Mouse (Mus musculus) heart, embryonic 14.5 days (tissue): ENCODE results near the gene Kirrel. TPM values are rescaled to one million over a fixed set of nuclear protein-coding genes. Genes with fewer than 3 reads are reported as not detected.

Experiments
- ATAC-seq: fragments of 200-750 bp; cut with Nextera tagmentation; 2 replicates; pipeline ENCODE4 v1.8.0; 2017; ENCODE audit warnings: low read depth, moderate TSS enrichment; ENCODE audit not compliant: insufficient number of reproducible peaks, insufficient read depth, low FRiP score
- H3K27ac ChIP-seq, 2 experiments: fragments of 200-500 bp in 1 of 2; fragments of 300-500 bp in 1 of 2; sonication (generic) in 1 of 2; replicated peaks in 1 of 2; 2 replicates each; pipeline ENCODE4 v1.5.1; 2012 to 2014; ENCODE audit warnings: low read depth in 2 of 2, low read length in 2 of 2, control low read depth in 1 of 2, mild to moderate bottlenecking in 1 of 2, mixed read lengths in 1 of 2; ENCODE audit not compliant: control insufficient read depth in 1 of 2, insufficient read depth in 1 of 2
- H3K27me3 ChIP-seq: fragments of 300-500 bp; sonication (generic); 2 replicates; pipeline ENCODE4 v1.6.1; 2014; ENCODE audit warnings: mild to moderate bottlenecking, low read length, control low read depth; ENCODE audit not compliant: control insufficient read depth, insufficient read depth
- H3K36me3 ChIP-seq: fragments of 300-500 bp; sonication (generic); 2 replicates; pipeline ENCODE4 v1.6.1; 2014; ENCODE audit warnings: mild to moderate bottlenecking, control low read depth, low read length, mixed read lengths; ENCODE audit not compliant: control insufficient read depth, insufficient read depth
- H3K4me1 ChIP-seq, 2 experiments: fragments of 200-500 bp in 1 of 2; fragments of 300-500 bp in 1 of 2; sonication (generic) in 1 of 2; 2 replicates each; pipeline ENCODE4 v1.6.1; 2012 to 2014; ENCODE audit warnings: low read length in 2 of 2, control low read depth in 1 of 2, mixed read lengths in 1 of 2; ENCODE audit not compliant: control insufficient read depth in 2 of 2, insufficient read depth in 2 of 2
- H3K4me2 ChIP-seq: fragments of 300-500 bp; sonication (generic); 2 replicates; pipeline ENCODE4 v1.6.1; 2014; ENCODE audit warnings: mild to moderate bottlenecking, low read length
- H3K4me3 ChIP-seq, 2 experiments: fragments of 200-500 bp in 1 of 2; fragments of 300-500 bp in 1 of 2; sonication (generic) in 1 of 2; 2 replicates each; pipeline ENCODE4 v1.5.1; 2012 to 2014; ENCODE audit warnings: low read length in 2 of 2, mild to moderate bottlenecking in 2 of 2, control low read depth in 1 of 2, low read depth in 1 of 2, moderate library complexity in 1 of 2; ENCODE audit not compliant: control insufficient read depth in 1 of 2, insufficient read depth in 1 of 2
- H3K9ac ChIP-seq: fragments of 300-500 bp; sonication (generic); 2 replicates; pipeline ENCODE4 v1.6.1; 2014; ENCODE audit warnings: mild to moderate bottlenecking, low read length
- H3K9me3 ChIP-seq: fragments of 300-500 bp; sonication (generic); 2 replicates; pipeline ENCODE4 v1.6.1; 2016; ENCODE audit warnings: low read length, control low read depth; ENCODE audit not compliant: control insufficient read depth
- WGBS: fragments of 180-500 bp; shearing (Covaris S2); extraction: QIAGEN DNeasy Blood & Tissue Kit; methylation state at CpG from one replicate; pipeline ENCODE4 v1.1.7; 2014; 5-methylcytosine and 5-hydroxymethylcytosine counted together
- polyA plus RNA-seq: library from polyadenylated mRNA; unstranded; fragments of >200 nt; fragmentation: Nextera tagmentation; extraction: Ambion mirVana; gene quantifications from 2 replicates; pipeline ENCODE4 v1.2.1, GENCODE M21; 2014

The Kirrel gene
- polyA plus RNA-seq, 1 experiment from 2014 or later: 7.3 TPM

DNA sequence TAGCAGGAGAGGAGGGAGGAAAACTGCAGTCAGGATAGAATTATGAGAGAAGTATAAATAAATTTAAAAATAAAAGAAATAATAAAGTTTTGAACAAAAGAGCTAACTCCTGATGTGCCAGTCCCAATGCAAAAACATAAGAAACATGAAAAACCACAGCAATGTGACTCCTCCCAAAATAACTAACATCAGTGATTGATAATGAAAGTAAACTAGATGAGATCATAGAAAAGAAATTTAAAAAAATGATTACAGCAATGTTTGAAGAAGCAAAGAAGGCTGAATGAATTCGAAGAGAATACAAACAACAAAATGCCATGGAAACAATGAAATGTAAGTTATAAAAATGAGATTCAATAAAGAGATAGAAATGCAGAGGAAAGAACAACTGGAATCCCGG is 132.8 kb downstream of the Kirrel start:
- no peak for ATAC-seq
- H3K9me3 ChIP-seq: no peaks in the 10 kb centered on the region
- no peak overlapping the region for H3K4me2 ChIP-seq
- H3K4me1 ChIP-seq: peaks cover 0 to 3% of the 10 kb centered on the region in 2 experiments; a peak in 1 of 4 replicates
- no peak overlapping the region for H3K4me3 ChIP-seq
- no peak overlapping the region for H3K27ac ChIP-seq
- H3K36me3 ChIP-seq: no peaks in the 10 kb centered on the region
- no peaks in the 10 kb centered on the region for H3K27me3 ChIP-seq
- 72% methylated on average over 2 of the region's 2 CpGs for WGBS
- no peak overlapping the region for H3K9ac ChIP-seq

DNA sequence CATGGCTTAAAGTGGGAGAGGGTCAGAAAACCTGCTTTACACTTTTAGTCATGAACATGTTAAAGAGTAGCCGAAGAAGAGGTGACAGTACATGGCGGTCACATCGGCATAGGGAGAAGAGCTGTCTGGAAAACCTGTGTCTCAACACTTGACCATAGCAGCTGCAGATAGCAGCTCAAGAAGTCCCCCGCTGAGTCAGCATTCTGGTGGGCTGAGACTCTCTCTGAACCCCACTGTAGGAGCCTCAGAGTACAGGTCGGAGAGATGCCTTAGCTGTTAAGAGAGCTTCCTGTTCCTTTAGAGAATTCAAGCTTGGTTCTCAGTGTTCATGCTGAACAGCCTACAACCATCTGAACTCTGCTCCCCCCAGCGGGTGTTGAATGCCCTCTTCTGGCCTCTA is 136.0 kb downstream of the Kirrel start:
- 73% methylated on average over 6 of the region's 6 CpGs for WGBS
- H3K27me3 ChIP-seq: no peaks in the 10 kb centered on the region
- ATAC-seq: no peak

DNA sequence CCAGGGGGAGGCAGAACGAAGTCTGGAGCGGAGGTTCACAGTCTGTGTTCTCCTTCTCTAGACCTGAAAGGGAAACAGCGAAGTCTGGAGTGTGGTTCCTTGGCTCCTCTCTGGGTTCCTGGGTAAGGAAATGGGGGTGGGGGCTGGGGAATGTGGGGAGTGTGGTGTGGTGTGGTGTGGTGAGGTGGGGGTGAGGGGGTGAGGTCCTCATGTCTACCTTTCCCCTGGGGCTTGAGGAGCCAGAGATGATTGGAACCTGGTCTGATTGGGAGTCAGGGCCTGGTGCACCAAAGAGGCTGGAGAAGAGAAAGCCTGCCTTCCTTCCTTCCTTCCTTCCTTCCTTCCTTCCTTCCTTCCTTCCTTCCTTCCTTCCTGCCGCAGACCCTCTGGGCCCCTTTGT is 140.5 kb downstream of the Kirrel start:
- Histone ChIP-seq H3K4me3 (no peak overlapping the region), H3K27ac (no peak overlapping the region), H3K9me3 (no peaks in the 10 kb centered on the region), H3K4me2 (no peak overlapping the region), H3K36me3 (no peaks in the 10 kb centered on the region), H3K9ac (no peak overlapping the region), H3K4me1 (no peaks in the 10 kb centered on the region), H3K27me3 (no peaks in the 10 kb centered on the region)
- 90% methylated on average over 4 of the region's 4 CpGs for WGBS
- ATAC-seq: no peak

More for the DNA sequence above, 136.0 kb downstream of the Kirrel start:
- no peak overlapping the region for H3K4me3 ChIP-seq
- no peaks in the 10 kb centered on the region for H3K4me1 ChIP-seq
- H3K27ac ChIP-seq: no peak overlapping the region
- H3K4me2 ChIP-seq: no peak overlapping the region
- no peaks in the 10 kb centered on the region for H3K36me3 ChIP-seq
- no peaks in the 10 kb centered on the region for H3K9me3 ChIP-seq
- H3K9ac ChIP-seq: no peak overlapping the region

DNA sequence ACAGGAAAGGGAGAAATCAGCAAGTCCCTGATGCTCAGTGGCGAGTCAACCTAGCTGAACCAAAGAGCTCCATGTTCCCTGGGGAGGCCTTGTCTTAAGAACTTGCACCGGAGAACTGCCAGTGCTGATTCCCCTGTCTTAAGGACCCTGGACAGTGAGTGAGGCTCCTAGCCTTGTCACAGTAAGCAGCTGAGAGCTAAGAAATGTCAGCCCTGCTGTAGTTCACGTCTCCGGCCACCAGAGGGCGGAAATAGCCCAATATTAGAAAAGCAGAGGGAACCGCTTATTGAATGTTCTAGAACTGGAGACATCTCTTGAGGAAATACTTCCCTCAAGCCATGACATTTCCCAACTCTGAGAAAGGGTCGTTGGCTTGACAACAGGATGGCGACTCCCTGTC is 141.2 kb downstream of the Kirrel start:
- Histone ChIP-seq H3K9ac (no peak overlapping the region), H3K4me1 (no peaks in the 10 kb centered on the region), H3K4me2 (no peak overlapping the region), H3K36me3 (no peaks in the 10 kb centered on the region), H3K4me3 (no peak overlapping the region), H3K27me3 (no peaks in the 10 kb centered on the region), H3K9me3 (no peaks in the 10 kb centered on the region), H3K27ac (no peak overlapping the region)
- ATAC-seq: no peak
- 12% methylated on average over 8 of the region's 8 CpGs for WGBS

DNA sequence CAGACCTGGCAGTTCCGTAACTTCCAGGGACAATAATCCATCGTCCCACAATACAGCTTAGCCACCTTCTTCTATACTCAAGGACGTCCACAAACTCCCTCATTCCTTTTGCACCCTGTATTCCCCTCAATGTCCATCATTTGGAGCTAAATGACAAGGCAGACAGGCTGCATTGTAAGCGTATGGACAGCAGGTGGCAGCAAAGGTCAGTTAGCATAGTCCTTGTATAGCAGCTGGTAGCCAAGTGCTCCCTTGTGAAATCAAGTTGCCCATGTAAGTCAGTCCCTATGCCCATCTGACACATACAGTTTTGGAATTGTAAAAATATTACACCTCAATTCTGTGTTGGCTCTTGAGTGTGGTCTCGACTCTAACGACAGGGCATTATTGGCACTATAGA is 143.7 kb downstream of the Kirrel start:
- no peak overlapping the region for H3K27ac ChIP-seq
- H3K9ac ChIP-seq: no peak overlapping the region
- no peaks in the 10 kb centered on the region for H3K27me3 ChIP-seq
- WGBS: 19% methylated on average over 6 of the region's 6 CpGs
- no peak for ATAC-seq
- H3K4me2 ChIP-seq: no peak overlapping the region
- no peaks in the 10 kb centered on the region for H3K4me1 ChIP-seq
- H3K4me3 ChIP-seq: no peak overlapping the region
- no peaks in the 10 kb centered on the region for H3K9me3 ChIP-seq
- no peaks in the 10 kb centered on the region for H3K36me3 ChIP-seq

Other genes with a start within 250 kb of the Kirrel start
- gene Cd1d1, start 175.3 kb downstream of the Kirrel start, polyA plus RNA-seq: 60.3 and 62.3 TPM in 2 replicates
- 6.6 and 8.2 TPM in 2 replicates for gene Fcrls, start 89.0 kb upstream of the Kirrel start, polyA plus RNA-seq
- 0.16 TPM in 1 of 2 replicates, not detected in the other for gene Cd5l, start 183.1 kb upstream of the Kirrel start, polyA plus RNA-seq
- 0.19 and 0.20 TPM in 2 replicates for gene Fcrl1, start 201.6 kb upstream of the Kirrel start, polyA plus RNA-seq